Mouse (Mus musculus) hindbrain, embryonic 11.5 days (tissue): Measurements from ENCODE around the gene 9330161L09Rik. TPM values are rescaled to one million over a fixed set of nuclear protein-coding genes. Genes with fewer than 3 reads are reported as not detected.

ENCODE experiments used
- ATAC-seq: fragments of 200-750 bp; cut with Nextera tagmentation; 2 replicates; pipeline ENCODE4 v1.8.0; 2017; ENCODE audit warnings: mild to moderate bottlenecking, moderate TSS enrichment, moderate library complexity; ENCODE audit not compliant: low FRiP score
- DNase-seq: peaks from one replicate; pipeline ENCODE4 v3.0.0-alpha.2; 2015; ENCODE audit warnings: low spot score
- H3K27ac ChIP-seq: fragments of 300-500 bp; sonication (generic); 2 replicates; pipeline ENCODE4 v1.5.1; 2014; ENCODE audit warnings: mild to moderate bottlenecking, low read depth, low read length
- H3K27me3 ChIP-seq: fragments of 300-500 bp; sonication (generic); 2 replicates; pipeline ENCODE4 v1.6.1; 2014; ENCODE audit warnings: mild to moderate bottlenecking, low read length, moderate library complexity, mixed read lengths; ENCODE audit not compliant: control insufficient read depth, insufficient read depth
- H3K36me3 ChIP-seq: fragments of 300-500 bp; sonication (generic); 2 replicates; pipeline ENCODE4 v1.6.1; 2014; ENCODE audit warnings: mild to moderate bottlenecking, low read length, moderate library complexity, mixed read lengths; ENCODE audit not compliant: control insufficient read depth, insufficient read depth
- H3K4me1 ChIP-seq: fragments of 300-500 bp; sonication (generic); replicated peaks from 2 replicates; pipeline ENCODE4 v1.6.1; 2014; ENCODE audit warnings: low read length, mixed read lengths; ENCODE audit not compliant: control insufficient read depth, insufficient read depth
- H3K4me2 ChIP-seq: fragments of 300-500 bp; sonication (generic); replicated peaks from 2 replicates; pipeline ENCODE4 v1.6.1; 2014; ENCODE audit warnings: mild to moderate bottlenecking, low read depth, low read length
- H3K4me3 ChIP-seq: fragments of 300-500 bp; sonication (generic); 2 replicates; pipeline ENCODE4 v1.5.1; 2014; ENCODE audit warnings: low read depth, low read length
- H3K9ac ChIP-seq: fragments of 300-500 bp; sonication (generic); 2 replicates; pipeline ENCODE4 v1.6.1; 2014; ENCODE audit warnings: low read depth, low read length
- H3K9me3 ChIP-seq: fragments of 300-500 bp; sonication (generic); 2 replicates; pipeline ENCODE4 v1.6.1; 2016; ENCODE audit warnings: low read length; ENCODE audit not compliant: control insufficient read depth
- WGBS: fragments of 180-500 bp; shearing (Covaris S2); extraction: QIAGEN DNeasy Blood & Tissue Kit; methylation state at CpG from one replicate; pipeline ENCODE4 v1.1.7; 2014; 5-methylcytosine and 5-hydroxymethylcytosine counted together
- polyA plus RNA-seq: library from polyadenylated mRNA; unstranded; fragments of >200 nt; fragmentation: Nextera tagmentation; extraction: Ambion mirVana; gene quantifications from 2 replicates; pipeline ENCODE4 v1.2.1, GENCODE M21; 2014

Gene 9330161L09Rik
- polyA plus RNA-seq, 1 experiment from 2014 or later: 0.97 TPM

GRCm38 (mm10) chr12:103395486-103396275 is 11.9 kb downstream of the 9330161L09Rik start:
- Histone ChIP-seq H3K4me2 (no peak overlapping the region), H3K27me3 (no peaks in the 10 kb centered on the region), H3K9me3 (no peaks in the 10 kb centered on the region), H3K36me3 (no peaks in the 10 kb centered on the region), H3K4me3 (no peak overlapping the region), H3K4me1 (no peaks in the 10 kb centered on the region), H3K9ac (no peak overlapping the region), H3K27ac (no peak overlapping the region)
- WGBS: 86% methylated on average over 12 of the region's 12 CpGs
- DNase-seq (no peak), ATAC-seq (no peak)

DNA sequence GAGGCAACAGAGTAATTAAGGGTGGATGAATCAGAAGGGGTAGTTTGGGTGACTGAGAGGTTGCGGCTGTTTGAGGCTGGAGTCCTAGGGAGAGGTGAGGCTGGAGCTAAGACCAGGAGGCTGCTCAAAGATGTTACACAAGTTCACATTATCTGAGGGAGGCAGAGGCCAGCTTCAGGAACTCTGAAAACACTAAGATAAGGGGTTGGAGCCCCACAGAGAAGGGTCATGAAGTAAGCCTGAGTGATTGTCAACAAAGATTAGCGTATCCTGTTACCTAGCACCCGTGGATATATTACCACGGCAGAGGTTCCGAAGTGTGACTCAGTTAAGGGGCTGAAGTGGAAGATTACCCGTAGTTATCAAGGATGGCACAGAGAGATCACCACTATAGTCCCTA is 14.1 kb downstream of the 9330161L09Rik start:
- Histone ChIP-seq H3K4me1 (no peaks in the 10 kb centered on the region), H3K4me3 (no peak overlapping the region), H3K27me3 (no peaks in the 10 kb centered on the region), H3K36me3 (no peaks in the 10 kb centered on the region), H3K9ac (no peak overlapping the region), H3K27ac (no peak overlapping the region), H3K9me3 (no peaks in the 10 kb centered on the region), H3K4me2 (no peak overlapping the region)
- WGBS: 49% methylated on average over 6 of the region's 6 CpGs
- ATAC-seq: no peak
- no peak for DNase-seq

GRCm38 (mm10) chr12:103391098-103391497 is 16.5 kb downstream of the 9330161L09Rik start:
- 79% methylated on average over 7 of the region's 7 CpGs for WGBS
- ATAC-seq (no peak), DNase-seq (no peak)
- Histone ChIP-seq H3K36me3 (no peaks in the 10 kb centered on the region), H3K4me1 (no peaks in the 10 kb centered on the region), H3K4me2 (no peak overlapping the region), H3K4me3 (no peak overlapping the region), H3K9me3 (no peaks in the 10 kb centered on the region), H3K9ac (no peak overlapping the region), H3K27ac (no peak overlapping the region), H3K27me3 (no peaks in the 10 kb centered on the region)

GRCm38 (mm10) chr12:103389982-103390381 is 17.6 kb downstream of the 9330161L09Rik start:
- H3K4me2 ChIP-seq: no peak overlapping the region
- 76% methylated on average over 4 of the region's 4 CpGs for WGBS
- no peak for ATAC-seq
- no peaks in the 10 kb centered on the region for H3K27me3 ChIP-seq
- H3K9ac ChIP-seq: no peak overlapping the region
- no peaks in the 10 kb centered on the region for H3K9me3 ChIP-seq
- no peak overlapping the region for H3K27ac ChIP-seq
- no peaks in the 10 kb centered on the region for H3K4me1 ChIP-seq
- H3K36me3 ChIP-seq: no peaks in the 10 kb centered on the region
- H3K4me3 ChIP-seq: no peak overlapping the region
- DNase-seq: no peak

GRCm38 (mm10) chr12:103389348-103389727 is 18.3 kb downstream of the 9330161L09Rik start:
- 59% methylated on average over 2 of the region's 2 CpGs for WGBS
- H3K9me3 ChIP-seq: no peaks in the 10 kb centered on the region
- no peak for ATAC-seq

DNA sequence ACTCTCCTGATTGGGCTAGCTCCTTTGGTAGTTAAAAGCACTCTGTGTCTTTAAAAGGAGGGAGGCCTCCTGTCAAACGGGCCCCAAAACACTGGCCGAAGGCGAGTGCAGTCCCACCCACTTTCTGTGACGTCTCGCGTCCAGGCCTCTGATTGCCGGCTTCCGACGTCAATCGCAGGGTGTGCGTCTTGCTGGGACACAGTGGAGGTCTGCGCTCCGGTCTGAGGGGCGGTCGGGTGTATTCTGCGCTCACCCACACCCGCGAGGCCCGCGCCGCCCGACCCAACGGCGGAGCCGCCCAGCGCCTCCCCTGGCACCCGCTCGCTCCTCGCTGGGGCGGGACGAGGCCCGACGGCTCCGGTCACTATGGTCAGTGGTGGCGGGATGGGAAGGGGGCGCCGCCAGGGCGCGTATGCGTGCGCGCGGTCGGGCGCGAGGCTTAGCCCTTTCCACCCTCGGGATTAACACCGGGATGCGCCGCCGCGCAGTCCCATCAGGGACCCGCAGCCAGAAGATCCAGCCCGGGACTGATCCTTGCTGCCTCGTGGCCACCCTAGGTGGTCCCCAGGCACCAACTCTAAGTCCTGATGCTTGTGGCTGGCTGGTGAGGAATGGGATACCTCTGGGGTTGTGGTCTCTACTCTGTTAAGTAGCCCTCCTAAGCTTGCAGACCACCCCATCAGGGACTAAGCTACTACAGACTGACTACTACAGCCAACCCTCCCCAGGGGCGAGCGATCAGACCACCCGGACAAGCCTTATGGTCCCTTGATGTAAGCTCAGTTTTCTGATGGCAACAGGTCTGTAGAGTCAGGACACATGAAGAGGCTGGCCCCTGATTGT is 18.9 kb downstream of the 9330161L09Rik start, which contains the start of gene Otub2:
Gene Otub2 (plus strand): TSS at position 178 of the 843 bp plus-strand sequence.
- peak within 1 kb of the TSS; percentile 70 for H3K4me3 ChIP-seq
- peak; percentile 99 for ATAC-seq
- DNase-seq: peak; percentile 97
- H3K4me2 ChIP-seq: peak within 1 kb of the TSS; percentile 77
- no peaks in the 10 kb centered on the region for H3K27me3 ChIP-seq
- H3K4me1 ChIP-seq: no peaks in the 10 kb centered on the region
- H3K36me3 ChIP-seq: no peaks in the 10 kb centered on the region
- no peaks in the 10 kb centered on the region for H3K9me3 ChIP-seq
- H3K9ac ChIP-seq: peak within 1 kb of the TSS; percentile 86
- WGBS: under 1% methylated on average over 47 of the region's 58 CpGs
- peak within 1 kb of the TSS; percentile 68; the same call in 1 of the 2 replicates for H3K27ac ChIP-seq

More at GRCm38 (mm10) chr12:103389348-103389727, 18.3 kb downstream of the 9330161L09Rik start:
- H3K4me1 ChIP-seq: no peaks in the 10 kb centered on the region
- peak overlapping the region; percentile 70 for H3K4me3 ChIP-seq
- H3K9ac ChIP-seq: peak overlapping the region; percentile 86
- peak overlapping the region; percentile 77 for H3K4me2 ChIP-seq
- no peak for DNase-seq
- no peaks in the 10 kb centered on the region for H3K36me3 ChIP-seq
- H3K27ac ChIP-seq: no peak overlapping the region
- no peaks in the 10 kb centered on the region for H3K27me3 ChIP-seq

DNA sequence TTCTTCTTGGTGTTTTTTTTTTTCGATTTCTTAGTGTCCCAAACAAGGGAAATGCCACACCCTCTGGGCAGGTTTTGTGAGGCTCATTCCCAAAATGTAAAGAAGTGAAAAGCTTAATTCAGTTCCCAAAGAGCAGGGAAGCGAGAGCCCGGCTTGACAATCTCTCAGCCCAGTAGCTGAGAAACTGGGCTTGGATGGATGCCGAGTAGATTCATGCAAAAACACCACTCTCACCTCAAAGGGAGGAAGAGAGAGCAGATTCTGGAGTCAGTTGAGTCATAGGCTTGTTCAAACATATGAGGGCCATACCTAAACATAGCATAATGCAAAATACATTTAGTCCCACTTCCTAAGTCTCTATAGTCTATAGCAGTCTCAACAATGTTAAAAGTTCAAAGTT is 27.4 kb downstream of the 9330161L09Rik start:
- WGBS: 82% methylated on average over 4 of the region's 4 CpGs
- DNase-seq: no peak
- Histone ChIP-seq H3K9ac (no peak overlapping the region), H3K9me3 (no peaks in the 10 kb centered on the region), H3K4me3 (no peak overlapping the region), H3K4me2 (no peak overlapping the region), H3K27me3 (no peaks in the 10 kb centered on the region), H3K36me3 (no peaks in the 10 kb centered on the region), H3K27ac (no peak overlapping the region), H3K4me1 (no peaks in the 10 kb centered on the region)
- ATAC-seq: no peak

- Histone ChIP-seq H3K4me2 (no peak overlapping the region), H3K27ac (no peak overlapping the region), H3K9me3 (no peaks in the 10 kb centered on the region), H3K27me3 (no peaks in the 10 kb centered on the region), H3K4me3 (no peak overlapping the region), H3K4me1 (no peaks in the 10 kb centered on the region), H3K36me3 (no peaks in the 10 kb centered on the region), H3K9ac (no peak overlapping the region)
- DNase-seq: no peak
- no peak for ATAC-seq
- 80% methylated on average over 4 of the region's 4 CpGs for WGBS
Measured at GRCm38 (mm10) chr12:103376774-103377173, 30.8 kb downstream of the 9330161L09Rik start.
